Mouse (Mus musculus): ENCODE data around the gene Pacsin2. TPM values are rescaled to one million over a fixed set of nuclear protein-coding genes. Genes with fewer than 3 reads are reported as not detected.

The Pacsin2 gene
- polyA plus RNA-seq, 1 experiment from 2014 or later, result 23.4 TPM

DNA sequence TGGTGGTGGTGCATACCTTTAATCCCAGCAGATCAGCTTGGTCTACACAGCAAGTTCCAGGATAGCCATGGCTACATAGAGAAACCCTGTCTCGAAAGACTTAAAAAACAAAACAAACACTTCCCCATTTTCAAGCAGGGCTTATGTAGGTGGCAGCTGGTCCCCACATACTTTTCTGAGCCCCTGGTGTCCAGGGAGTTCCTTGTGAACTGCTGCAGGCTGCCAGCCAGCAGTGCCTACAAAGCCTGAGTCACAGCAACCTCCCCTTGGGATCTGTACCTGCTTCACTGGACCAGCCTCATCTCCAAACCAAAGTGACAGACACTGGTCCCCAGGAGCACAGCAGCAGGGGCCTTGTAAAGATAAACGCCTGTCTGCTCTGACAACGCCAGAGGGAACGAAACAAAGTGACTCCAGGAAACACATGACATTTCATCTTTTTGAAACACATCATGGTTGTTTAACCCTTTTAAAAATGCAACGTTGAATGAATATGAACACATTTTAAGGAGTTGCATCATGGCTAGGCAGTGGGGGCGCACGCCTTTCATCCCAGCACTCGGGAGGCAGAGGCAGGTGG lies 18.3 kb upstream of the Pacsin2 start:
- WGBS, result 70% methylated on average over 8 of the region's 8 CpGs
- H3K27ac ChIP-seq (ENCODE audit: low read length), result no peak overlapping the region
- no peak overlapping the region for H3K4me2 ChIP-seq (ENCODE audit: low read length)

GRCm38 (mm10) chr15:83481236-83481780 lies 16.9 kb upstream of the Pacsin2 start:
- peaks cover 9% of the 10 kb centered on the region for H3K36me3 ChIP-seq (ENCODE audit: control insufficient read depth, insufficient read depth, low read length)
- ATAC-seq, result no peak; the same call in 1 of the 2 replicates
- WGBS, result 75% methylated on average over 10 of the region's 10 CpGs
- no peaks in the 10 kb centered on the region for H3K27me3 ChIP-seq (ENCODE audit: control insufficient read depth, insufficient read depth, low read depth, low read length)
- no peaks in the 10 kb centered on the region for H3K4me1 ChIP-seq (ENCODE audit: control insufficient read depth, insufficient read depth, low read length)
- H3K9ac ChIP-seq (ENCODE audit: low read depth, low read length), result no peak overlapping the region
- no peak overlapping the region for H3K27ac ChIP-seq (ENCODE audit: low read length)
- no peak overlapping the region for H3K4me2 ChIP-seq (ENCODE audit: low read length)
- H3K4me3 ChIP-seq (ENCODE audit: low read depth, low read length), result no peak overlapping the region
- no peaks in the 10 kb centered on the region for H3K9me3 ChIP-seq (replicated peaks; ENCODE audit: control insufficient read depth, low read length, poor library complexity, severe bottlenecking)

More for the DNA sequence above, 18.3 kb upstream of the Pacsin2 start:
- H3K4me3 ChIP-seq (ENCODE audit: low read depth, low read length), result no peak overlapping the region
- no peak for ATAC-seq
- H3K36me3 ChIP-seq (ENCODE audit: control insufficient read depth, insufficient read depth, low read length), result peaks cover 16% of the 10 kb centered on the region
- no peak overlapping the region for H3K9ac ChIP-seq (ENCODE audit: low read depth, low read length)
- no peaks in the 10 kb centered on the region for H3K9me3 ChIP-seq (replicated peaks; ENCODE audit: control insufficient read depth, low read length, poor library complexity, severe bottlenecking)
- H3K27me3 ChIP-seq (ENCODE audit: control insufficient read depth, insufficient read depth, low read depth, low read length), result no peaks in the 10 kb centered on the region
- no peaks in the 10 kb centered on the region for H3K4me1 ChIP-seq (ENCODE audit: control insufficient read depth, insufficient read depth, low read length)

DNA sequence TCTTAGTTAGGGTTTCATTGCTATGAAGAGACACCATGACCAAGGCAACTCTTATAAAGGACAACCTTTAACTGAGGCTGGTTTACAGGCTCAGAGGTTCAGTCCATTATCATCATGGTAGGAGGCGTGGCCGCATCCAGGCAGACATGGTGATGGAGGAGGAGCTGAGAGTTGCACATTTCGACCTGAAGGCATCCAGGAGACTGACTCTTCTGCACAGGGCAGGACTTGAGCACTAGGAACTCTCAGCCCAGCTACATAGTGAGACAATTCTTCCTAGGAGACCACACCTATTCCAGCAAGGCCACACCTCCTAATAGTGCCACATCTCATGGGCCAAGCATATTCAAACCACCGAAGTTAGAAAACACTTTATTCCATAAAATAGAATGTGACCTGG lies 15.4 kb upstream of the Pacsin2 start:
- no peak overlapping the region for H3K4me3 ChIP-seq (ENCODE audit: low read depth, low read length)
- H3K9ac ChIP-seq (ENCODE audit: low read depth, low read length), result no peak overlapping the region
- no peak for ATAC-seq
- no peaks in the 10 kb centered on the region for H3K4me1 ChIP-seq (ENCODE audit: control insufficient read depth, insufficient read depth, low read length)
- no peaks in the 10 kb centered on the region for H3K9me3 ChIP-seq (replicated peaks; ENCODE audit: control insufficient read depth, low read length, poor library complexity, severe bottlenecking)
- H3K36me3 ChIP-seq (ENCODE audit: control insufficient read depth, insufficient read depth, low read length), result peaks cover 5% of the 10 kb centered on the region
- no peaks in the 10 kb centered on the region for H3K27me3 ChIP-seq (ENCODE audit: control insufficient read depth, insufficient read depth, low read depth, low read length)
- 85% methylated on average over 4 of the region's 4 CpGs for WGBS
- H3K4me2 ChIP-seq (ENCODE audit: low read length), result no peak overlapping the region
- H3K27ac ChIP-seq (ENCODE audit: low read length), result no peak overlapping the region

DNA sequence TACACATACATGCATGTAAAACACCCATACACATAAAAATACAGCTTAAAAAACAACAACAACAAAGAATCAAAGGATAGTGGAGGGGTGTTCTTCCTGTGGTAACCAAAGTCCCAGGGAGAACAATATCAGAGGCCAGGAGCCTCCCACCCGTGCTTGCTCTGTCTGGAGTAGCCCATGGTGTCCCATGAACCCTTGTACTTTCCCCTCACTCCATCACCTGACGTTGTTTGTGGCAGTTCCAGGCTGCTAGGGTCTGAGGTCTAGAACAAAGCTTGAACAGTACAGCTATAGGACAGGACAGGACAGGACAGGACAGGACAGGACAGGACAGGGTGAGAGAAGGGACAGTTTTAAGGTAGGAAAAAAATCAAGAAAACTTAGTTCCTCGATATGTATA lies 13.7 kb upstream of the Pacsin2 start:
- Histone ChIP-seq H3K4me2 (ENCODE audit: low read length) (no peak overlapping the region), H3K9ac (ENCODE audit: low read depth, low read length) (no peak overlapping the region), H3K9me3 (replicated peaks; ENCODE audit: control insufficient read depth, low read length, poor library complexity, severe bottlenecking) (no peaks in the 10 kb centered on the region), H3K27ac (ENCODE audit: low read length) (no peak overlapping the region), H3K27me3 (ENCODE audit: control insufficient read depth, insufficient read depth, low read depth, low read length) (no peaks in the 10 kb centered on the region), H3K4me3 (ENCODE audit: low read depth, low read length) (no peak overlapping the region), H3K36me3 (ENCODE audit: control insufficient read depth, insufficient read depth, low read length) (no peaks in the 10 kb centered on the region), H3K4me1 (ENCODE audit: control insufficient read depth, insufficient read depth, low read length) (no peaks in the 10 kb centered on the region)
- no peak for ATAC-seq
- WGBS, result 81% methylated on average over 3 of the region's 3 CpGs

- no peak for ATAC-seq
- WGBS, result 88% methylated on average over 12 of the region's 12 CpGs
These were observed 12.3 kb upstream of the Pacsin2 start for GRCm38 (mm10) chr15:83476593-83477273.

GRCm38 (mm10) chr15:83474466-83474836 lies 10.0 kb upstream of the Pacsin2 start:
- no peak overlapping the region for H3K9ac ChIP-seq (ENCODE audit: low read depth, low read length)
- H3K4me2 ChIP-seq (ENCODE audit: low read length), result no peak overlapping the region
- no peak for ATAC-seq
- no peaks in the 10 kb centered on the region for H3K27me3 ChIP-seq (ENCODE audit: control insufficient read depth, insufficient read depth, low read depth, low read length)
- H3K27ac ChIP-seq (ENCODE audit: low read length), result no peak overlapping the region
- H3K4me1 ChIP-seq (ENCODE audit: control insufficient read depth, insufficient read depth, low read length), result no peaks in the 10 kb centered on the region
- H3K36me3 ChIP-seq (ENCODE audit: control insufficient read depth, insufficient read depth, low read length), result no peaks in the 10 kb centered on the region
- WGBS, result 35% methylated on average over 5 of the region's 5 CpGs
- no peak overlapping the region for H3K4me3 ChIP-seq (ENCODE audit: low read depth, low read length)
- no peaks in the 10 kb centered on the region for H3K9me3 ChIP-seq (replicated peaks; ENCODE audit: control insufficient read depth, low read length, poor library complexity, severe bottlenecking)

More at GRCm38 (mm10) chr15:83476593-83477273, 12.3 kb upstream of the Pacsin2 start:
- no peaks in the 10 kb centered on the region for H3K27me3 ChIP-seq (ENCODE audit: control insufficient read depth, insufficient read depth, low read depth, low read length)
- no peak overlapping the region for H3K4me2 ChIP-seq (ENCODE audit: low read length)
- no peak overlapping the region for H3K27ac ChIP-seq (ENCODE audit: low read length)
- no peaks in the 10 kb centered on the region for H3K4me1 ChIP-seq (ENCODE audit: control insufficient read depth, insufficient read depth, low read length)
- H3K4me3 ChIP-seq (ENCODE audit: low read depth, low read length), result no peak overlapping the region
- H3K9ac ChIP-seq (ENCODE audit: low read depth, low read length), result no peak overlapping the region
- H3K36me3 ChIP-seq (ENCODE audit: control insufficient read depth, insufficient read depth, low read length), result no peaks in the 10 kb centered on the region
- H3K9me3 ChIP-seq (replicated peaks; ENCODE audit: control insufficient read depth, low read length, poor library complexity, severe bottlenecking), result no peaks in the 10 kb centered on the region

GRCm38 (mm10) chr15:83473832-83474465 lies 9.5 kb upstream of the Pacsin2 start:
- H3K36me3 ChIP-seq (ENCODE audit: control insufficient read depth, insufficient read depth, low read length), result no peaks in the 10 kb centered on the region
- H3K27me3 ChIP-seq (ENCODE audit: control insufficient read depth, insufficient read depth, low read depth, low read length), result no peaks in the 10 kb centered on the region
- no peaks in the 10 kb centered on the region for H3K9me3 ChIP-seq (replicated peaks; ENCODE audit: control insufficient read depth, low read length, poor library complexity, severe bottlenecking)
- H3K4me3 ChIP-seq (ENCODE audit: low read depth, low read length), result no peak overlapping the region
- H3K9ac ChIP-seq (ENCODE audit: low read depth, low read length), result no peak overlapping the region
- WGBS, result 77% methylated on average over 10 of the region's 10 CpGs
- no peak for ATAC-seq
- no peak overlapping the region for H3K4me2 ChIP-seq (ENCODE audit: low read length)
- H3K4me1 ChIP-seq (ENCODE audit: control insufficient read depth, insufficient read depth, low read length), result no peaks in the 10 kb centered on the region
- H3K27ac ChIP-seq (ENCODE audit: low read length), result no peak overlapping the region

GRCm38 (mm10) chr15:83473251-83473650 lies 8.8 kb upstream of the Pacsin2 start:
- no peaks in the 10 kb centered on the region for H3K36me3 ChIP-seq (ENCODE audit: control insufficient read depth, insufficient read depth, low read length)
- no peak overlapping the region for H3K4me3 ChIP-seq (ENCODE audit: low read depth, low read length)
- WGBS, result 94% methylated on average over 1 of the region's 1 CpGs
- H3K27ac ChIP-seq (ENCODE audit: low read length), result no peak overlapping the region
- no peaks in the 10 kb centered on the region for H3K27me3 ChIP-seq (ENCODE audit: control insufficient read depth, insufficient read depth, low read depth, low read length)
- no peaks in the 10 kb centered on the region for H3K9me3 ChIP-seq (replicated peaks; ENCODE audit: control insufficient read depth, low read length, poor library complexity, severe bottlenecking)
- H3K9ac ChIP-seq (ENCODE audit: low read depth, low read length), result no peak overlapping the region
- ATAC-seq, result no peak
- no peaks in the 10 kb centered on the region for H3K4me1 ChIP-seq (ENCODE audit: control insufficient read depth, insufficient read depth, low read length)
- no peak overlapping the region for H3K4me2 ChIP-seq (ENCODE audit: low read length)

GRCm38 (mm10) chr15:83471476-83471875 lies 7.1 kb upstream of the Pacsin2 start:
- H3K9me3 ChIP-seq (replicated peaks; ENCODE audit: control insufficient read depth, low read length, poor library complexity, severe bottlenecking), result no peaks in the 10 kb centered on the region
- H3K4me2 ChIP-seq (ENCODE audit: low read length), result no peak overlapping the region
- 75% methylated on average over 7 of the region's 7 CpGs for WGBS
- ATAC-seq, result no peak
- H3K4me1 ChIP-seq (ENCODE audit: control insufficient read depth, insufficient read depth, low read length), result no peaks in the 10 kb centered on the region
- no peak overlapping the region for H3K27ac ChIP-seq (ENCODE audit: low read length)
- H3K4me3 ChIP-seq (ENCODE audit: low read depth, low read length), result no peak overlapping the region
- H3K27me3 ChIP-seq (ENCODE audit: control insufficient read depth, insufficient read depth, low read depth, low read length), result no peaks in the 10 kb centered on the region
- no peaks in the 10 kb centered on the region for H3K36me3 ChIP-seq (ENCODE audit: control insufficient read depth, insufficient read depth, low read length)
- no peak overlapping the region for H3K9ac ChIP-seq (ENCODE audit: low read depth, low read length)
